Mouse (Mus musculus): ENCODE data around the gene 4930518I15Rik. TPM values are rescaled to one million over a fixed set of nuclear protein-coding genes. Genes with fewer than 3 reads are reported as not detected.

Gene 4930518I15Rik
- polyA plus RNA-seq, 1 experiment from 2014 or later = 7.6 TPM

DNA sequence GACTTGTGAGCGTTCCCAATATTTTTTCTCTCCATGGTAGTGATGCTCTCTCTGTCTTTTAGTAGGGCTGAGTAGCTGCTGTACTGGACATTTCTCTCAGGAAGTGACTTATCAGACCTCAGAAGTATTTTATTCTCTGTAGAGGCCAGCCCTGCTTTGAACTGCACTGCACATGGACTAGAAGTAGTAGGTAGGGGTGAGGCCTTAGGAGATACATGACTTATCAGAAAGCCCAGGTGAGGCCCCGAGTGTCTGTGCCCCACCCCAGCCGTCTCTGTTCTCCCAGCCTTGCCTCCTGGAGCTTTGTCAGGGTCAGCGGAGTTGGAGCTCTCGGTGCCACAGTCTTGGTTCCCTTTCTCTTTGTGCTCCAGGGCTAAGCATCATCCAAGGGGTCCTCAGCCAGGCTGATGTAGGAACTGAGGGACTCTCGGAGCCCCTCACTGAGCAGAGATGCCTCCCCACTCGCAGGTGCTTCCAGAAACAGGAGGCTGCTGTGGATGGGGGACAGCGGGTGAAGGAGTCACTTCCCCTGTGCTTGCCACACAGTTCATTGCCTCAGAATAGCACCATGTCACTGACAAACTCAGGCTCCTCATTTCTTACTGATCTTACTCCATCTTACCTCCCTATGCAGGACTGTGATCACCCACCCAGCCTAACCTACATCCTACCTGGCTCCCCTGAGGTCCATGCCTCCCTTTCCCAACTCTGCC is 16.5 kb upstream of the 4930518I15Rik start:
- Histone ChIP-seq H3K4me1 (peaks cover 4% of the 10 kb centered on the region; the same call in 1 of the 2 replicates), H3K9me3 (replicated peaks) (no peaks in the 10 kb centered on the region), H3K4me3 (replicated peaks) (no peak overlapping the region), H3K36me3 (peaks cover 51% of the 10 kb centered on the region), H3K27ac (replicated peaks) (no peak overlapping the region), H3K27me3 (replicated peaks) (no peaks in the 10 kb centered on the region), H3K9ac (replicated peaks) (no peak overlapping the region), H3K4me2 (no peak overlapping the region)
- 95% methylated on average over 8 of the region's 8 CpGs for WGBS
- ATAC-seq (ENCODE audit: low FRiP score) = no peak

DNA sequence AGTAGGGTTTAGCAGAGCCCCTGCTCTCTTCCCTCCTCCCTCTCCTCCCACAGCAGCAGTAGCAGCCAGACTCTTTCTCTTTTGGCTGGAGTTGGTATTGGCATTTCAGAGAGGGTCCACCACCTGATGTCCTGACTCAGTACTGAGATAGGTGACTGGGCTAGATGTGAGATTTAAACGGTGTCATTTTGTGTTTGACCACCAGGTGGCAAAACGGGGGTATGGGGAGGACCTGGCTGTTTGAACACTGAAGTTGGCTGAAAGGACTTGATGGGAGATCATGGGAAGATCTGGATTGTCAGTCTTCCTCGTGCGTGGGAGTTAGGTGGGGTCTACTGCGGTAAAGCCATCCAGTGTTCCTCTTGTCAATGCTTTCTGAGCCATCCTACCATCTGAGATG is 15.9 kb upstream of the 4930518I15Rik start:
- Histone ChIP-seq H3K4me2 (no peak overlapping the region), H3K9ac (replicated peaks) (no peak overlapping the region), H3K4me1 (peaks cover 4% of the 10 kb centered on the region; the same call in 1 of the 2 replicates), H3K27ac (replicated peaks) (no peak overlapping the region), H3K9me3 (replicated peaks) (no peaks in the 10 kb centered on the region), H3K36me3 (peaks cover 53% of the 10 kb centered on the region), H3K4me3 (replicated peaks) (no peak overlapping the region), H3K27me3 (replicated peaks) (no peaks in the 10 kb centered on the region)
- 0 out of 2 replicates have a peak, but pooled peaks have one; percentile 38 for ATAC-seq (ENCODE audit: low FRiP score)
- WGBS = 38% methylated on average over 5 of the region's 5 CpGs

- peaks cover 9% of the 10 kb centered on the region for H3K4me1 ChIP-seq
- no peak for ATAC-seq (ENCODE audit: low FRiP score)
- no peak overlapping the region for H3K4me2 ChIP-seq
- no peaks in the 10 kb centered on the region for H3K9me3 ChIP-seq (replicated peaks)
- no peak overlapping the region for H3K27ac ChIP-seq (replicated peaks)
- peaks cover 67% of the 10 kb centered on the region for H3K36me3 ChIP-seq
- no peak overlapping the region for H3K4me3 ChIP-seq (replicated peaks)
- H3K9ac ChIP-seq (replicated peaks) = no peak overlapping the region
- H3K27me3 ChIP-seq (replicated peaks) = no peaks in the 10 kb centered on the region
- WGBS = 54% methylated on average over 6 of the region's 6 CpGs
Observed at GRCm38 (mm10) chr2:156870519-156870918, 12.8 kb upstream of the 4930518I15Rik start.

DNA sequence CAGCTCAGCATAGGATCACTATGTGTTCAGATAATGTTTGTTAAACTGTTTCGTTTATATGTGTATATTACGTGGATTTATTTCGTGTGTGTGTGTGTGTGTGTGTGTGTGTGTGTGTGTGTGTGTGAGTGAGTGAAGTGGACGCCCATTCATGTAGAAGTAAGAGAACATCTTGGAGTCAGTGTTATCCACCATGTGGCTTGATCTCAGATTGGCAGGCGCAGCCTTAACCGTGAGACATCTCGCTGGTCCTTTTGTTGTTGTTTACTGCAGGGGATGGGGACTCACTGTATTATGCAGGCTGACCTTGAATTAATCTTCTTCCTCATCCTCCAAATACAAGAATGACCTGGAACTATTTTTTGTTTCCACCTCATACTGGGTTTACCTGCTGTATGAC is 11.8 kb upstream of the 4930518I15Rik start:
- H3K9ac ChIP-seq (replicated peaks) = no peak overlapping the region
- no peak overlapping the region for H3K4me3 ChIP-seq (replicated peaks)
- no peaks in the 10 kb centered on the region for H3K9me3 ChIP-seq (replicated peaks)
- H3K36me3 ChIP-seq = peaks cover 66% of the 10 kb centered on the region
- H3K27me3 ChIP-seq (replicated peaks) = no peaks in the 10 kb centered on the region
- no peak overlapping the region for H3K4me2 ChIP-seq
- H3K27ac ChIP-seq (replicated peaks) = no peak overlapping the region
- no peak for ATAC-seq (ENCODE audit: low FRiP score)
- peaks cover 15% of the 10 kb centered on the region for H3K4me1 ChIP-seq
- 91% methylated on average over 7 of the region's 7 CpGs for WGBS

GRCm38 (mm10) chr2:156868994-156869393 is 11.2 kb upstream of the 4930518I15Rik start:
- no peak for ATAC-seq (ENCODE audit: low FRiP score)
- Histone ChIP-seq H3K4me3 (replicated peaks) (no peak overlapping the region), H3K27ac (replicated peaks) (no peak overlapping the region), H3K36me3 (peaks cover 61% of the 10 kb centered on the region), H3K4me1 (peaks cover 20% of the 10 kb centered on the region), H3K4me2 (no peak overlapping the region), H3K9me3 (replicated peaks) (no peaks in the 10 kb centered on the region), H3K27me3 (replicated peaks) (no peaks in the 10 kb centered on the region), H3K9ac (replicated peaks) (no peak overlapping the region)
- 81% methylated on average over 8 of the region's 8 CpGs for WGBS

DNA sequence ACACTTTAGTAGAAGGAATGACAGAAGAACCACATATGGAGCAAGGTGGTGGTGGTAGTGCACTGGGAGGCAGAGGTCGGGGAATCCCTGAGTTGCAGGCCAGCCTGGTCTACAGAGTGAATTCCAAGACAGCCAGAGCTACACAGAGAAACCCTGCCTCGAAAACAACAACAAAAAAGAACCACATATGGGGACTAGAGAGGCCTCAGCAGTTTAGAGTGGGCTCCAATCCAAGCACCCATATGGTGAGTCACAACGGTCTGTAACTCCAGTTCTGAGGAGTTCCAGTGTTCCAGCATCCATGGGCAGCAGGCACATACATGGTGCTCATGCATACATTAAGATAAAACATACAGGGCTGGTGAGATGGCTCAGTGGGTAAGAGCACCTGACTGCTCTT is 6.7 kb upstream of the 4930518I15Rik start:
- Histone ChIP-seq H3K9me3 (replicated peaks) (no peaks in the 10 kb centered on the region), H3K4me2 (peak overlapping the region; percentile 92), H3K4me1 (peaks cover 41% of the 10 kb centered on the region), H3K27me3 (replicated peaks) (no peaks in the 10 kb centered on the region), H3K36me3 (peaks cover 27% of the 10 kb centered on the region), H3K4me3 (replicated peaks) (peak overlapping the region; percentile 80), H3K27ac (replicated peaks) (no peak overlapping the region), H3K9ac (replicated peaks) (no peak overlapping the region)
- WGBS = 78% methylated on average over 3 of the region's 3 CpGs
- ATAC-seq (ENCODE audit: low FRiP score) = no peak

GRCm38 (mm10) chr2:156863487-156864160 is 5.9 kb upstream of the 4930518I15Rik start:
- peak overlapping the region; percentile 80 for H3K4me3 ChIP-seq (replicated peaks)
- peak overlapping the region; percentile 92 for H3K9ac ChIP-seq (replicated peaks)
- H3K4me2 ChIP-seq = peak overlapping the region; percentile 92
- H3K36me3 ChIP-seq = peaks cover 23% of the 10 kb centered on the region
- H3K27me3 ChIP-seq (replicated peaks) = no peaks in the 10 kb centered on the region
- peaks cover 41% of the 10 kb centered on the region for H3K4me1 ChIP-seq
- 2% methylated on average over 28 of the region's 28 CpGs for WGBS
- peak; percentile 39 for ATAC-seq (ENCODE audit: low FRiP score)
- H3K9me3 ChIP-seq (replicated peaks) = no peaks in the 10 kb centered on the region
- H3K27ac ChIP-seq (replicated peaks) = peak overlapping the region; percentile 89

DNA sequence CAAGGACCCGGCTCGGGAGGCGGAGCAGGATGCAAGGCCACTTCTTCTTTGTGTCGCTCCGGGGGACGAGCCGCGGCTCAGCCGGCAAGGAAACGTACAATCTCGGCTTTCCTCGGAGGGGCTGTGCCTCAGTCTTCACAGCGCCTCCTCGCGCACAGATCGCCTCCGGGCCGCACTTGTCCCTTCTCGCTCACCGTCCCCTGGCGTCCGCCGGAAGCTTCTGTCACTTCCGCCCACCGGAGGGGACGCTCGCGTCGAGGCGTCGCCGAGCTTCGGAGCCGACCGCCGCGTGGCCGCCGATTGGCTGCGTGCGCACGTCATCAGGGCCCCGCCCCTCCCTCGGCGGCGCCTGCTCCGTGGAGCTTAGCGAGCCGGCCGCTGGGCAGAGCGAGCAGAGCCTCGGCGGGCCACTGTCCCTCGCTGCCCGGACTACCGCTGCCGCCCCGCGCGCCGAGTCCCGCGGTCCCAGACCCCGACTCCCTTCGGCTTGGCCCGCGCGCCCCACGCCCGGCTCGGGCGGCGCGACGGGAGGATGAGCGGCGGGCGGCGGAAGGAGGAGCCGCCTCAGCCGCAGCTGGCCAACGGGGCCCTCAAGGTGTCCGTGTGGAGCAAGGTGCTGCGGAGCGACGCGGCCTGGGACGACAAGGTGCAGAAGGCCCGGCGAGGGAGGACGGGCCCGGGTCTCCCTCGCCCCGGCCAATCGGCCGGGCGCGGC is 5.2 kb upstream of the 4930518I15Rik start, which contains the start of gene Rab5if:
Rab5if (plus strand) TSS at position 357 of the 715 bp plus-strand sequence.
- Histone ChIP-seq H3K4me2 (peak within 1 kb of the TSS; percentile 92), H3K4me3 (replicated peaks) (peak within 1 kb of the TSS; percentile 80), H3K27me3 (replicated peaks) (no peaks in the 10 kb centered on the region), H3K36me3 (peaks cover 25% of the 10 kb centered on the region), H3K9me3 (replicated peaks) (no peaks in the 10 kb centered on the region), H3K4me1 (peaks cover 44% of the 10 kb centered on the region), H3K27ac (replicated peaks) (peak within 1 kb of the TSS; percentile 92), H3K9ac (replicated peaks) (peak within 1 kb of the TSS; percentile 92)
- under 1% methylated on average over 95 of the region's 98 CpGs for WGBS
- ATAC-seq (ENCODE audit: low FRiP score) = peak; percentile 97

- Histone ChIP-seq H3K27ac (replicated peaks) (peak overlapping the region; percentile 92), H3K36me3 (peaks cover 24% of the 10 kb centered on the region), H3K4me1 (peaks cover 44% of the 10 kb centered on the region), H3K9me3 (replicated peaks) (no peaks in the 10 kb centered on the region), H3K27me3 (replicated peaks) (no peaks in the 10 kb centered on the region), H3K4me2 (peak overlapping the region; percentile 89), H3K4me3 (replicated peaks) (peak overlapping the region; percentile 80), H3K9ac (replicated peaks) (peak overlapping the region; percentile 77)
- WGBS = under 1% methylated on average over 19 of the region's 19 CpGs
- peak; percentile 6; the same call in 1 of the 2 replicates for ATAC-seq (ENCODE audit: low FRiP score)
Observed at GRCm38 (mm10) chr2:156862041-156862717, 4.4 kb upstream of the 4930518I15Rik start.

DNA sequence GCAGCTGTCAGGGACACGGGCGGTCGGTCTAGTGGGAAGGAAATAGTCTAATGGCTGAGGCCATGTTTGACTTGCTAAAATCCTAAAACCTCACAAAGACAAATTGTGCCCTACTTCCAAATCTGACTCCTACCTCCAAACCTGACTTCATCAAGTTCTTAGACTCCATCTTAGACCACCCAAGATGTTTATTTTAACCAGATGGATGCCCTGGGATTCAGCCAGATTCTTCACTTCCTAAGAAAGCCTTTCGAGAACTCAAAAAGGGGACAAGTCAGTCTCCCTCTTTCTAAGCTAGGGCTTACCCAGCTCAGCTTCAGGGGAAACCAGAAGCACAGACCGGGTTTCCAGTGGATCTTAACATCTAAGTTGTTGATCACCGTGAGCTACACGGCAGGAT is 925 bp upstream of the 4930518I15Rik start:
- no peak overlapping the region for H3K4me2 ChIP-seq
- H3K9me3 ChIP-seq (replicated peaks) = no peaks in the 10 kb centered on the region
- no peak overlapping the region for H3K27ac ChIP-seq (replicated peaks)
- 86% methylated on average over 7 of the region's 7 CpGs for whole genome bisulfite sequencing
- H3K36me3 ChIP-seq = peaks cover 15% of the 10 kb centered on the region; the same call in 1 of the 2 replicates
- no peak overlapping the region for H3K9ac ChIP-seq (replicated peaks)
- no peak overlapping the region for H3K4me3 ChIP-seq (replicated peaks)
- ATAC-seq (ENCODE audit: low FRiP score) = no peak
- H3K27me3 ChIP-seq (replicated peaks) = no peaks in the 10 kb centered on the region
- peaks cover 28% of the 10 kb centered on the region for H3K4me1 ChIP-seq

- Histone ChIP-seq H3K4me1 (peaks cover 25% of the 10 kb centered on the region), H3K36me3 (peaks cover 15% of the 10 kb centered on the region; the same call in 1 of the 2 replicates), H3K27me3 (replicated peaks) (no peaks in the 10 kb centered on the region), H3K4me3 (replicated peaks) (no peak overlapping the region), H3K9ac (replicated peaks) (no peak overlapping the region), H3K27ac (replicated peaks) (no peak overlapping the region), H3K4me2 (no peak overlapping the region), H3K9me3 (replicated peaks) (no peaks in the 10 kb centered on the region)
- WGBS = 83% methylated on average over 3 of the region's 3 CpGs
- ATAC-seq (ENCODE audit: low FRiP score) = no peak
Observed at GRCm38 (mm10) chr2:156857385-156857791, 358 bp downstream of the 4930518I15Rik start.

Measured in neural tube, embryonic 15.5 days (tissue).